Mouse (Mus musculus) cerebellum, adult 2 months (tissue): ENCODE measurements around the gene Sell.

ENCODE experiments used
- CTCF ChIP-seq: fragments of 200-500 bp; IDR thresholded peaks from 2 replicates; pipeline ENCODE4 v1.5.1; 2011; ENCODE audit warnings: low read depth, mild to moderate bottlenecking, control low read depth, low read length, moderate library complexity, borderline replicate concordance; ENCODE audit not compliant: insufficient read depth
- POLR2A ChIP-seq: fragments of 200-500 bp; IDR thresholded peaks from 2 replicates; pipeline ENCODE4 v1.6.1; 2011; ENCODE audit warnings: low read length, control low read depth, borderline replicate concordance; ENCODE audit not compliant: insufficient read depth

DNA sequence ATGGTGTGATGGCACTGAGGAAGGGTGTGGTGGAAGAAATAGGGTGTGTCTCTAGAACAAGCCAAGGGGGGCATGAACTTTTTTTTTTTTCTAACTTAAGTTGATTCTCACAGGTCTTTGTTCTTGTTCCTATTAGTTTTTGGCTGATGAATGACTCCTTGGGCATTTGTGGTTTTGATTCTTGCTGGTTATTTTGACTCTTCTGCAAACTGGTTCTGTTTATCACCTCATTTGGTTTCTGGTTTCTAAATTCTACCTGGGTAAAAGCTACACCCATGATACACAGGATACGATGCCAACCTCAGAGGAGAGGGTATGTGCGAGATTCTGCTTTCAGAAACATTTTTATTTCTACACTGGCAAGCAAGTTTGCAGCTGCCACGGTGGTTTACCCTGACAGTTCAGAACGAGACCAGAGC is 16.6 kb downstream of the Sell start:
- no peak for TF ChIP-seq CTCF
- TF ChIP-seq POLR2A: no peak
